Mouse (Mus musculus): Measurements from ENCODE around the gene Lrrc29.

DNA sequence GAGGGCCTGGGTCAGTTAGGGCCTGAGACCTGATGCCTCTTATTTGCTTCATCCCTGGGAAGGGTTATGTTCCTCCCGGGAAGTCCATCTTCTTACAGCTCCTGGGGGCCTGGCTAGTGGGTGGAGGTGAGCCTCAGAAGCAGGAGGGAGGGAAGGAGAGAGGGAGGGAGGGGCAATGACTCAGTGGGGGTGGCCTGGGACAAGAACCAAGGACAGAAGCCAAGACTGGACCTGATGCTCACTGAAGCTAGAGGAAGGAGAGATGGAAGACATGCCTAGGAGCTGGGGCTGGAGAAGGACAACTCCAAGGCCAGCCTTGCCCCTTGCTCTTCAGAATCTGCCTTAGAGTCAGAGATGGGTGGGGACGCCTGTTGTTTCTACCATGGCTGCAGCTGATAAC lies 47.0 kb upstream of the Lrrc29 start, which contains the start of gene Plekhg4:
- TF ChIP-seq CTCF (IDR thresholded peaks at IDR 0.05; ENCODE audit: control insufficient read depth, insufficient read depth, insufficient replicate concordance, low read depth, low read length) = no peak
- no peak for TF ChIP-seq POLR2A (IDR thresholded peaks at IDR 0.05; ENCODE audit: control insufficient read depth, low read depth, low read length)

Data from testis, adult 2 months (tissue).